Mouse (Mus musculus) layer of hippocampus, adult 9-11 months (tissue): Measurements from ENCODE around the gene Lemd1.
"Not testable (repeated sequence)": the region's sequence is repeated elsewhere in the genome, so short reads cannot be mapped to it uniquely, and the experiment has no call there.

ENCODE experiments used
- DNase-seq: peaks from one replicate; pipeline ENCODE4 v3.0.0; 2022

Gene Lemd1

GRCm38 (mm10) chr1:132263618-132264017, 72.4 kb downstream of the Lemd1 start:
- no peak for DNase-seq

GRCm38 (mm10) chr1:132264577-132264976, 73.3 kb downstream of the Lemd1 start:
- no peak for DNase-seq

GRCm38 (mm10) chr1:132265211-132265859, 74.1 kb downstream of the Lemd1 start:
- DNase-seq = no peak

GRCm38 (mm10) chr1:132265936-132266335, 74.7 kb downstream of the Lemd1 start:
- no peak for DNase-seq

GRCm38 (mm10) chr1:132266791-132267557, 75.7 kb downstream of the Lemd1 start:
- DNase-seq = no peak

- no peak for DNase-seq
Measured at GRCm38 (mm10) chr1:132267959-132268358, 76.7 kb downstream of the Lemd1 start.

GRCm38 (mm10) chr1:132268418-132269060, 77.3 kb downstream of the Lemd1 start:
- DNase-seq = no peak

GRCm38 (mm10) chr1:132271237-132271636, 80.0 kb downstream of the Lemd1 start:
- no peak for DNase-seq

- DNase-seq = no peak
Measured at GRCm38 (mm10) chr1:132276694-132277093, 85.5 kb downstream of the Lemd1 start.

- no peak for DNase-seq
Measured at GRCm38 (mm10) chr1:132277124-132277523, 85.9 kb downstream of the Lemd1 start.

- DNase-seq = not testable (repeated sequence)
Measured at GRCm38 (mm10) chr1:132280636-132281035, 89.4 kb downstream of the Lemd1 start.

GRCm38 (mm10) chr1:132281523-132282176, 90.4 kb downstream of the Lemd1 start:
- DNase-seq = no peak

- no peak for DNase-seq
Measured at GRCm38 (mm10) chr1:132282177-132282536, 90.9 kb downstream of the Lemd1 start.

- DNase-seq = no peak
Measured at GRCm38 (mm10) chr1:132283018-132283417, 91.8 kb downstream of the Lemd1 start.

- no peak for DNase-seq
Measured at GRCm38 (mm10) chr1:132286735-132287134, 95.5 kb downstream of the Lemd1 start.

- DNase-seq = no peak
Measured at GRCm38 (mm10) chr1:132287445-132287844, 96.2 kb downstream of the Lemd1 start.

GRCm38 (mm10) chr1:132287991-132288451, 96.8 kb downstream of the Lemd1 start:
- no peak for DNase-seq

- no peak for DNase-seq
Measured at GRCm38 (mm10) chr1:132289965-132290364, 98.7 kb downstream of the Lemd1 start.

- no peak for DNase-seq
Measured at GRCm38 (mm10) chr1:132290921-132291675, 99.9 kb downstream of the Lemd1 start.

- DNase-seq = no peak
Measured at GRCm38 (mm10) chr1:132291706-132292105, 100.5 kb downstream of the Lemd1 start.

- DNase-seq = no peak
Measured at GRCm38 (mm10) chr1:132292318-132293129, 101.3 kb downstream of the Lemd1 start.

GRCm38 (mm10) chr1:132295506-132295905, 104.3 kb downstream of the Lemd1 start:
- no peak for DNase-seq
